Mouse (Mus musculus) olfactory bulb, adult 2 months (tissue): ENCODE measurements at regions not wholly inside any gene's neighbourhood (a gene's known extent, or its start where the extent isn't known, plus 50 kb on each side); places are given as distances from the start of the nearest gene placed in this dataset.

Experiments used
- CTCF ChIP-seq: fragments of 200-500 bp; IDR thresholded peaks from 2 replicates; pipeline ENCODE4 v1.5.1; 2012; ENCODE audit warnings: low read depth, mild to moderate bottlenecking, low read length, moderate library complexity; ENCODE audit not compliant: insufficient read depth
- POLR2A ChIP-seq: fragments of 200-500 bp; IDR thresholded peaks from 2 replicates; pipeline ENCODE4 v1.6.1; 2012; ENCODE audit warnings: mild to moderate bottlenecking, low read depth, low read length, moderate library complexity; ENCODE audit not compliant: insufficient read depth

- TF ChIP-seq POLR2A, result no peak
- no peak for TF ChIP-seq CTCF
These were observed 76.9 kb upstream of the Cav2 start for GRCm38 (mm10) chr6:17203900-17204686.
